Mouse (Mus musculus) frontal cortex, postnatal 14 days (tissue): ENCODE measurements around the gene Smok2b.
"Not testable (repeated sequence)": the region's sequence is repeated elsewhere in the genome, so short reads cannot be mapped to it uniquely, and the experiment has no call there.

Experiments used
- DNase-seq, 2 experiments: peaks; one replicate each; pipeline ENCODE4 v3.0.0; 2022; ENCODE audit warnings: low spot score in 2 of 2

The Smok2b gene

GRCm38 (mm10) chr17:13229957-13230356 is at the start of gene Smok2b:
Gene Smok2b (plus strand): TSS chr17:13230257.
- DNase-seq = not testable (repeated sequence)

GRCm38 (mm10) chr17:13180491-13180890 is 49.6 kb upstream of the Smok2b start:
- not testable (repeated sequence) for DNase-seq

- not testable (repeated sequence) for DNase-seq
Observed at GRCm38 (mm10) chr17:13182712-13183111, 47.3 kb upstream of the Smok2b start.

GRCm38 (mm10) chr17:13184514-13184913 is 45.5 kb upstream of the Smok2b start:
- DNase-seq = not testable (repeated sequence)

GRCm38 (mm10) chr17:13186541-13186940 is 43.5 kb upstream of the Smok2b start:
- not testable (repeated sequence) for DNase-seq

- not testable (repeated sequence) for DNase-seq
Observed at GRCm38 (mm10) chr17:13187621-13188020, 42.4 kb upstream of the Smok2b start.

- not testable (repeated sequence) for DNase-seq
Observed at GRCm38 (mm10) chr17:13188846-13189245, 41.2 kb upstream of the Smok2b start.

- DNase-seq = not testable (repeated sequence)
Observed at GRCm38 (mm10) chr17:13190836-13191583, 39.0 kb upstream of the Smok2b start.

GRCm38 (mm10) chr17:13196486-13196885 is 33.6 kb upstream of the Smok2b start:
- DNase-seq = not testable (repeated sequence)

GRCm38 (mm10) chr17:13198812-13199211 is 31.2 kb upstream of the Smok2b start:
- not testable (repeated sequence) for DNase-seq

- not testable (repeated sequence) for DNase-seq
Observed at GRCm38 (mm10) chr17:13199880-13200409, 30.1 kb upstream of the Smok2b start.

- DNase-seq = not testable (repeated sequence)
Observed at GRCm38 (mm10) chr17:13201551-13201950, 28.5 kb upstream of the Smok2b start.

GRCm38 (mm10) chr17:13202453-13203107 is 27.5 kb upstream of the Smok2b start:
- not testable (repeated sequence) for DNase-seq

- not testable (repeated sequence) for DNase-seq
Observed at GRCm38 (mm10) chr17:13205247-13205646, 24.8 kb upstream of the Smok2b start.

- no peak for DNase-seq
Observed at GRCm38 (mm10) chr17:13206491-13206890, 23.6 kb upstream of the Smok2b start.

GRCm38 (mm10) chr17:13208460-13208859 is 21.6 kb upstream of the Smok2b start:
- not testable (repeated sequence) for DNase-seq

- no peak for DNase-seq
Observed at GRCm38 (mm10) chr17:13212136-13212850, 17.8 kb upstream of the Smok2b start.

GRCm38 (mm10) chr17:13214169-13214568 is 15.9 kb upstream of the Smok2b start:
- DNase-seq = no peak

GRCm38 (mm10) chr17:13215595-13215994 is 14.5 kb upstream of the Smok2b start:
- no peak for DNase-seq

GRCm38 (mm10) chr17:13220888-13221287 is 9.2 kb upstream of the Smok2b start, which contains the start of gene Smok2a:
Gene Smok2a (plus strand): TSS chr17:13221188.
- DNase-seq = no peak

- DNase-seq = not testable (repeated sequence)
Observed at GRCm38 (mm10) chr17:13221921-13222320, 8.1 kb upstream of the Smok2b start.

GRCm38 (mm10) chr17:13239461-13239860 is 9.4 kb downstream of the Smok2b start:
- not testable (repeated sequence) for DNase-seq
